Mouse (Mus musculus): ENCODE results near the gene Aff3. TPM values are rescaled to one million over a fixed set of nuclear protein-coding genes. Genes with fewer than 3 reads are reported as not detected.

Aff3 gene
- total RNA-seq, 1 experiment, result 1.7 TPM

DNA sequence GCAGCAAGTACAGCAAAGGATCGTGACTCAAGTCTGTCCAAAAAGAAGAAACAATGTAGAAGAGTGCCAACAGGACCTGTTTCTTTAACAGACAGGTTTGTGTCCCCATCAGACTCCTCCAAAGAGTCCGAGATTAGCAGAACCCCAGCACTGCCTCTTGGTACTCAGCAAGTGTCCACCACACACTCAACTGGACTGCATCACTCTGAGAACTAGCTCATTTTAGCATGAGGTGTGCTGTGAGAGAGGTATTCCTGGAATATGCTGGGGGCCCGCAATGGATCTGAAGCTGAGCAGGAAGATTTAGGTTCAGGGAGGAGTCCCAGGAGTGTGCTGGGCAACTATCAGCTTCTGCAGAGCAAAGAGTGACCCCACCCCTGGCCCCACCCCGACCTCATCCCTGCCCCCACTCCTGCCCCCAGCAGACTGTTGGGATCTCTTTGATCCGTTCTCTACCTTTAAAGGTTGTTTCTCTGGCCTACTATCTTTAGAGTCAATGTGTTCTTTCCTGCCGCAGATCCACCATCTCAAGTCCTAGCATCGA, 157.0 kb downstream of the Aff3 start:
- in situ Hi-C loops (cut with MboI; ENCODE audit: low sequenced_read_pairs in 2 of 2, unreplicated experiment in 2 of 2), result no loop called here
- Histone ChIP-seq H3K36me3 (ENCODE audit: control insufficient read depth, insufficient read depth, low read length, poor library complexity, severe bottlenecking) (no peaks in the 10 kb centered on the region), H3K9me3 (ENCODE audit: control insufficient read depth, insufficient read depth, low read depth, low read length) (no peaks in the 10 kb centered on the region), H3K27ac (ENCODE audit: insufficient read depth, low read depth, low read length, poor library complexity, severe bottlenecking) (no peak overlapping the region), H3K4me1 (ENCODE audit: control insufficient read depth in 2 of 2, insufficient read depth in 2 of 2, low read length in 2 of 2, poor library complexity in 1 of 2) (peaks cover 2 to 3% of the 10 kb centered on the region in 2 experiments; a peak in 2 of 4 replicates), H3K9ac (ENCODE audit: insufficient read depth, low read depth, low read length, poor library complexity, severe bottlenecking) (no peak overlapping the region), H3K4me3 (ENCODE audit: insufficient read depth in 1 of 2, low read depth in 1 of 2, low read length in 2 of 2, poor library complexity in 1 of 2, severe bottlenecking in 1 of 2) (no peak overlapping the region)
- TF ChIP-seq ZC3H11A (IDR thresholded peaks at IDR 0.05; ENCODE audit: borderline replicate concordance, low read depth, low read length), result no peak
- no peak for TF ChIP-seq ZNF384 (IDR thresholded peaks at IDR 0.05; ENCODE audit: low read depth, low read length)
- no peak for TF ChIP-seq CHD2 (IDR thresholded peaks at IDR 0.05; ENCODE audit: low read depth, low read length)
- no peak for TF ChIP-seq MAFK (IDR thresholded peaks at IDR 0.05; ENCODE audit: insufficient read depth, low read depth, low read length)
- no peak for TF ChIP-seq HCFC1 (IDR thresholded peaks at IDR 0.05; ENCODE audit: borderline replicate concordance, insufficient read depth, low read length)
- DNase-seq (ENCODE audit: low read depth, low spot score), result no peak

DNA sequence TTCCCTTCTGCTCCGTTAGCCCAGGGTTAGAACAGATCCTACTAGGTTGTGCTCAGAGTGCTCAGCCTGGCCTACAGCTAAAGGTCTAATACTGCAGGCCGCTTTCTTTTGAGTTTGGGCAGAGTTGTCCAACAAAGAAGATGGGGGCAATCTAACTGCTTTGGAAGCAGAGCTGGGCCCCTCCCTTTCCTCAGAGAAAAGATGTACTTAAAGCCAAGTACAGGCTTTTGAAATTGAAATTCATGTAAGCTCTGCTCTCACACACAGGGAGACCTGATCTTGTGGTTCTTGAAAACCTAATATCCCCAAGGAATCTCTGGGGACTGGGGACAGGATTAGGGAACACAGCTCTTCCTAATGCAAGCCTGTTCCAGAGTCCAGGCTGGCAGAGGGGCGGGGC, 158.4 kb downstream of the Aff3 start:
- in situ Hi-C loops (cut with MboI; ENCODE audit: low sequenced_read_pairs in 2 of 2, unreplicated experiment in 2 of 2), result no loop called here
- H3K36me3 ChIP-seq (ENCODE audit: control insufficient read depth, insufficient read depth, low read length, poor library complexity, severe bottlenecking), result no peaks in the 10 kb centered on the region
- H3K4me3 ChIP-seq (ENCODE audit: insufficient read depth in 1 of 2, low read depth in 1 of 2, low read length in 2 of 2, poor library complexity in 1 of 2, severe bottlenecking in 1 of 2), result no peak overlapping the region
- H3K27ac ChIP-seq (ENCODE audit: insufficient read depth, low read depth, low read length, poor library complexity, severe bottlenecking), result no peak overlapping the region
- no peak overlapping the region for H3K9ac ChIP-seq (ENCODE audit: insufficient read depth, low read depth, low read length, poor library complexity, severe bottlenecking)
- no peak for DNase-seq (ENCODE audit: low read depth, low spot score)
- peaks cover 2 to 3% of the 10 kb centered on the region in 2 experiments; a peak in 2 of 4 replicates for H3K4me1 ChIP-seq (ENCODE audit: control insufficient read depth in 2 of 2, insufficient read depth in 2 of 2, low read length in 2 of 2, poor library complexity in 1 of 2)
- H3K9me3 ChIP-seq (ENCODE audit: control insufficient read depth, insufficient read depth, low read depth, low read length), result no peaks in the 10 kb centered on the region
- TF ChIP-seq ZNF384 (IDR thresholded peaks at IDR 0.05; ENCODE audit: low read depth, low read length), result no peak
- no peak for TF ChIP-seq CHD2 (IDR thresholded peaks at IDR 0.05; ENCODE audit: low read depth, low read length)
- TF ChIP-seq HCFC1 (IDR thresholded peaks at IDR 0.05; ENCODE audit: borderline replicate concordance, insufficient read depth, low read length), result no peak
- no peak for TF ChIP-seq MAFK (IDR thresholded peaks at IDR 0.05; ENCODE audit: insufficient read depth, low read depth, low read length)
- TF ChIP-seq ZC3H11A (IDR thresholded peaks at IDR 0.05; ENCODE audit: borderline replicate concordance, low read depth, low read length), result no peak

DNA sequence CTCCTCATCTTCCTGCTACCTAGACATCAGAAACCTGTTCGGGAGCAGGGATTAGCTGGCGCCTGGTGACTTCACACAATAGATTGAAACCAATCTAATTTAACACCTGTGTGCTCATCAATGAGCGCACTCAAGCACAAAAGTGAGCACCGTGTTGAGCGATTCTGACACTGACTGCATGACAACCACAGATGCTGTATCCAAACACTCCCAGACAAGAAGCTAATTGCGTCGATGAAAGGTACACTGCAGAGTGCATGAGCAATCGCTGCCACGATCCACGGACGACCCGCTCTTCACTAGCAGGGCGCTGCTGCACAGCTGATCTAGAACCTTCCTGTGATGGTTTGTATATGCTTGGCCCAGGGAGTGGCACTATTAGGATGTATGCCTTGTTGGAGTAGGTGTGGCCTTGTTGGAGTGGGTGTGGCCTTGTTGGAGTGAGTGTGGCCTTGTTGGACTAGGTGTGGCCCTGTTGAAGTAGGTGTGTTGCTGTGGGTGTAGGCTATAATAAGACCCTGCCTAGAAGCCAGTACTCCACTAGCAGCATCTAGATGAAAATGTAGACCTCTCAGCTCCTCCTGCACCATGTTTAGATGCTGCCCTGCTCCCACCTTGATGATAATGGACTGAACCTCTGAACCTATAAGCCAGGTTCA, 161.2 kb downstream of the Aff3 start:
- Histone ChIP-seq H3K9ac (ENCODE audit: insufficient read depth, low read depth, low read length, poor library complexity, severe bottlenecking) (no peak overlapping the region), H3K4me3 (ENCODE audit: insufficient read depth in 1 of 2, low read depth in 1 of 2, low read length in 2 of 2, poor library complexity in 1 of 2, severe bottlenecking in 1 of 2) (no peak overlapping the region), H3K36me3 (ENCODE audit: control insufficient read depth, insufficient read depth, low read length, poor library complexity, severe bottlenecking) (no peaks in the 10 kb centered on the region), H3K27ac (ENCODE audit: insufficient read depth, low read depth, low read length, poor library complexity, severe bottlenecking) (no peak overlapping the region), H3K9me3 (ENCODE audit: control insufficient read depth, insufficient read depth, low read depth, low read length) (no peaks in the 10 kb centered on the region), H3K4me1 (ENCODE audit: control insufficient read depth in 2 of 2, insufficient read depth in 2 of 2, low read length in 2 of 2, poor library complexity in 1 of 2) (peaks cover 2 to 3% of the 10 kb centered on the region in 2 experiments; a peak in 2 of 4 replicates)
- no peak for TF ChIP-seq ZNF384 (IDR thresholded peaks at IDR 0.05; ENCODE audit: low read depth, low read length)
- no peak for TF ChIP-seq CHD2 (IDR thresholded peaks at IDR 0.05; ENCODE audit: low read depth, low read length)
- no peak for TF ChIP-seq MAFK (IDR thresholded peaks at IDR 0.05; ENCODE audit: insufficient read depth, low read depth, low read length)
- TF ChIP-seq ZC3H11A (IDR thresholded peaks at IDR 0.05; ENCODE audit: borderline replicate concordance, low read depth, low read length), result no peak
- TF ChIP-seq HCFC1 (IDR thresholded peaks at IDR 0.05; ENCODE audit: borderline replicate concordance, insufficient read depth, low read length), result no peak
- in situ Hi-C loops (cut with MboI; ENCODE audit: low sequenced_read_pairs in 2 of 2, unreplicated experiment in 2 of 2), result no loop called here
- no peak for DNase-seq (ENCODE audit: low read depth, low spot score)

DNA sequence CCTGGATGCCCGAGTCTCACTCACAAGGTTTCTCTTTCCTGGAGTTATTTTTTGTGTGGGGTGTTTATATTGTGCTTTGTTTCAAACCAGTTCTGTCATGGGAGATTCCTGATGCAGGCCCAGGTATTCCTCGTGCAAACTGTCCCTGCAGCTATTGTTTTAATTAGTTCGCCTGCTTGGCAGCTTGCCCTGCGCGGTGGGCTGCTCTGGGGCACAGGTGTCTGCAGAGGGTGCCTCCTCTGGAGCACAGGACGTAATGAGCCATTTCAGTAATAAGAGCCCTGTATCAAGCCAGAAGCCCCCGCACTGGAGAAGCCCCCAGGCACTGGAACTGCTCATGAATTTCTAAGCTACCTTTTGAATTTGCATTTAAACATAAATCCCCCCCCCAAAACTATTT, 162.0 kb downstream of the Aff3 start:
- Histone ChIP-seq H3K4me1 (ENCODE audit: control insufficient read depth in 2 of 2, insufficient read depth in 2 of 2, low read length in 2 of 2, poor library complexity in 1 of 2) (peaks cover 2 to 3% of the 10 kb centered on the region in 2 experiments; a peak in 2 of 4 replicates), H3K9me3 (ENCODE audit: control insufficient read depth, insufficient read depth, low read depth, low read length) (no peaks in the 10 kb centered on the region), H3K36me3 (ENCODE audit: control insufficient read depth, insufficient read depth, low read length, poor library complexity, severe bottlenecking) (no peaks in the 10 kb centered on the region), H3K27ac (ENCODE audit: insufficient read depth, low read depth, low read length, poor library complexity, severe bottlenecking) (no peak overlapping the region), H3K9ac (ENCODE audit: insufficient read depth, low read depth, low read length, poor library complexity, severe bottlenecking) (no peak overlapping the region), H3K4me3 (ENCODE audit: insufficient read depth in 1 of 2, low read depth in 1 of 2, low read length in 2 of 2, poor library complexity in 1 of 2, severe bottlenecking in 1 of 2) (no peak overlapping the region)
- in situ Hi-C loops (cut with MboI; ENCODE audit: low sequenced_read_pairs in 2 of 2, unreplicated experiment in 2 of 2), result no loop called here
- DNase-seq (ENCODE audit: low read depth, low spot score), result no peak
- no peak for TF ChIP-seq ZNF384 (IDR thresholded peaks at IDR 0.05; ENCODE audit: low read depth, low read length)
- no peak for TF ChIP-seq MAFK (IDR thresholded peaks at IDR 0.05; ENCODE audit: insufficient read depth, low read depth, low read length)
- TF ChIP-seq ZC3H11A (IDR thresholded peaks at IDR 0.05; ENCODE audit: borderline replicate concordance, low read depth, low read length), result no peak
- no peak for TF ChIP-seq CHD2 (IDR thresholded peaks at IDR 0.05; ENCODE audit: low read depth, low read length)
- TF ChIP-seq HCFC1 (IDR thresholded peaks at IDR 0.05; ENCODE audit: borderline replicate concordance, insufficient read depth, low read length), result no peak
